Mouse (Mus musculus) erythroblast, adult 5-6 weeks (primary cell): ENCODE measurements around the gene Rab21. TPM values are rescaled to one million over a fixed set of nuclear protein-coding genes. Genes with fewer than 3 reads are reported as not detected.

Experiments used
- ATAC-seq: replicated peaks from 2 replicates; pipeline ENCODE4 v1.8.0; 2016; ENCODE audit warnings: moderate number of reproducible peaks, mild to moderate bottlenecking, moderate TSS enrichment, inconsistent platforms; ENCODE audit not compliant: poor library complexity, low FRiP score, severe bottlenecking
- total RNA-seq, 2 experiments: library from RNA; stranded (forward) in 1 of 2; stranded (reverse) in 1 of 2; fragments of 150-400 nt in 1 of 2; fragments of 200-764, 138-1000 nt in 1 of 2; gene quantifications; 2 replicates each; pipeline versions ENCODE4 v1.2.3 to v1.2.4; 2015 to 2017; ENCODE audit warnings: low replicate concordance in 2 of 2

The Rab21 gene
- total RNA-seq (2015; ENCODE audit: low replicate concordance) (28.2 and 38.2 TPM in 2 replicates), total RNA-seq (2017; ENCODE audit: low replicate concordance) (18.9 and 31.2 TPM in 2 replicates)

DNA sequence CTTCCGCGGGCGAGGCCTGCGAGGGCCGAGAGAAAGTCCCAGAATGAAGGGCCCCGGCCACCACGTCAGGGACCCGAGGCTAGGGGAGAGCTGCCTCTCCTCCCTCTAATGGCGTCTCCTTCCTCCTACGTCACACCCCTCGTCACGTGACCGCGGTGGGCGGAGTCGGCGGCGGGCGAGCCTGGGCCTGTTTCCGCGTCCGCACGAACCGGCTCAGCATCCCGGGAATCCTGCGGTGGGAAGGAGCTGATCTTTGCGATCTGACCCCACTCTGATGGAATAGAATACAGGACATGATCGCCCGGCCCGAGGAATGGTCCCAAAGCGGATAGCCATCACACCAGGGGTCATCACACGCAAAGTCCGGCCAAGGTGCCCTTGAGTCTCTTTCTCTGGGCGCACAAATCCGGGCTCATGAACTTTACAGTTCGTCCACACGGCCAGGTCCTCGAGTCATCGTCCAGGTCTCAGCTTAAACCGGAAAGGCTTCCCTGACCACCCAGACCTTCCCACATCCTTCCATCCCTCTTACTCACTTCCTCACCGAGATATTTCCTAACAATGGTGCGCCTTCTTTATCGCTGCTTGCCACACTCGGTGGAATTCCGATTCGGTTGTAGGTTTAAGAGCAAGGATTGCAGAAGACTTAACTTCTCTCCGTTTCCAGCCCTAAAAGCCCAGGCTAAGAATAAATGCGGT lies at the start of gene Rab21:
TSS of gene Rab21 (minus strand) at position 122 of the 699 bp plus-strand sequence.
- ATAC-seq = peak; percentile 92

DNA sequence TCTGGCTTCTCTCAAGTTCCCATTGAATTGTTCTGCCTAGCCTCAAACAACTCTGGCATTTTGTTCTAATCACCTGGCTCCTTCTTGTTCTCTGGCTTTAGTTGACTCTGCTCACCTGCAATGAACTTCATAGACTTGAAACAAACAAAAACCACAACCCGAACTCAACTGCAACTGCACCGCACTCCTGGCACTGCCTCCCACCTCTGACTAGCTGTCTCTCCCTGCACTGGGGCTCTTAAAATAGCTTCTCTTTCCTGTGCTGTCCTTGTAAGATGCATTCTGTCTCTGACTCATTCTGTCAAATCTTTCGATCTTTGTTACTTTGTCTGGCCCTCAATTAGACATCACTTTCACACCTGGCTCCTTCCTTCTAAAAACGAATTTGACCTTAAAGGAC lies 47.8 kb upstream of the Rab21 start:
- 0 out of 2 replicates have a peak, but pooled peaks have one; percentile 7 for ATAC-seq

DNA sequence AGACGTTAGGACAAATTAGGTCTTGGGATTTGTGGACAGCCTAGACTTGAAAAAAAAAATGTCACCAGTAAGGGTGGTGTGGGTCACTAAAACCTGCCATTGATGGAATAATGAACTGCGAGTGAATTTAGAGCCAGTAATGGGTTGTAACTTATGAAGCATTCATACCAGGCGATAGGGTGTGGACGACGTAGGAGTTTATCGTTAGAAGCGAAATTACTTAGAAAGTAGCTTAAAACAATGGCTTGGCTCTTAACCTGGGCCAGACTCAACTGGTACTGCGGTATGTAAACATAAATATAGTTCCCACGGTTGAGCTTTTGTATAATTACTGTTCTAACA lies 47.2 kb upstream of the Rab21 start:
- ATAC-seq = peak; percentile 65

DNA sequence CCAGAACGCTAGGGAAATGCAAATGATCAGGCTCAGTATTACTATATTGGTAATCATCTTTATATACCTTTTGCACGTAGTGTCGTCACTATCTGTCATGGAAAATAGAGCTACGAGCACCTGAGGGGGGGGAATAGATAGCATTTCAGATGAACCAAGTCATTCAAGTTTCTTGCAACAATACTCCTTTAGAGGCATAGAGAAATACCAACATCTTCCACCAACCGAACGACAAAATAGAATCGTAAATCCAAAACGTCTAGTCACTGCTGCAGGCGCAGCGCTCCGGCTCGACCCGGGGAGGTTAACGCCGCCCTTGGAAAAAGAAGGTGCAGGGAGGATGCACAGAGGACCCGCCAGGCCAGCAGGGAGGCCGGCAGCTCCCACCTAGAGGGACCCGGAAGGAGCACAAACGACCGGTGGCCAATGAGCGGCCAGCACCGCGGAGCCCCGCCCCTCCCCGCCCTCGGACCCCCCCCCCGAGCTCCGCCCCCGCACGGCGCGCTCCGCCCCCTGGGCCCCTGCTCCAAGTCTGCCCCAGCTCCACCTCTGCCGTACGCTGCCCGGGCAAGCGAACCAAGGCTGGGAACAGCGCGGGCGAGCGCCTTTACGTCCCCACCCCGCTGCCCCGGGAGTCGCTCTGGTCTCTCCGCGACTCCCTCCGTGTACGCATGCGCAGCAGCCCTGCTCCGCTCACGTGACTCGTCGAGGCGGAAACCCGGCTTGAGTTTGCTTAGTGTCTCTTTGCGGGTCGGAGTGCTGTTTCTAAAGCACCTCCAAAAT lies 46.6 kb upstream of the Rab21 start, which contains the start of gene Tmem19:
TSS of gene Tmem19 (minus strand) at position 662 of the 783 bp plus-strand sequence.
- peak; percentile 91 for ATAC-seq

DNA sequence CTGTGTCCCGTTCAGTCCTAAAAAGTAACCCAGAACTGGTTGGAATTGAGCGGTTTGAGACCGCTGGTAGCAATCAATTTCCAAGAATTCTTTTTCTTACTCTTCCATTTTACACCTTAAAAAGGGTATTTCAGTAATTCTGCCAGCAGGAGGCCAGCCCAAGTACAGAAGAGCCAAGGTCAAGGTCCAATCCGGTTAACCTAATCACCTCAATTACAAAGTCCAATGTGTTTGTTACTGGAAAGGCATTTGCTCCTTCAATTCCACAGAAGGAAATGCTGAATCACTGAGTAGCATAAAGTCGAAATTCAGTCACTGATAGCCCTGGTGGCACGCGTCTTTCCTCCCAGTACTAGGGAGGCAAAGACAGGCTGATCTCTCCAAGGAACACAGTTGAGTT lies 43.7 kb upstream of the Rab21 start:
- ATAC-seq = no peak

DNA sequence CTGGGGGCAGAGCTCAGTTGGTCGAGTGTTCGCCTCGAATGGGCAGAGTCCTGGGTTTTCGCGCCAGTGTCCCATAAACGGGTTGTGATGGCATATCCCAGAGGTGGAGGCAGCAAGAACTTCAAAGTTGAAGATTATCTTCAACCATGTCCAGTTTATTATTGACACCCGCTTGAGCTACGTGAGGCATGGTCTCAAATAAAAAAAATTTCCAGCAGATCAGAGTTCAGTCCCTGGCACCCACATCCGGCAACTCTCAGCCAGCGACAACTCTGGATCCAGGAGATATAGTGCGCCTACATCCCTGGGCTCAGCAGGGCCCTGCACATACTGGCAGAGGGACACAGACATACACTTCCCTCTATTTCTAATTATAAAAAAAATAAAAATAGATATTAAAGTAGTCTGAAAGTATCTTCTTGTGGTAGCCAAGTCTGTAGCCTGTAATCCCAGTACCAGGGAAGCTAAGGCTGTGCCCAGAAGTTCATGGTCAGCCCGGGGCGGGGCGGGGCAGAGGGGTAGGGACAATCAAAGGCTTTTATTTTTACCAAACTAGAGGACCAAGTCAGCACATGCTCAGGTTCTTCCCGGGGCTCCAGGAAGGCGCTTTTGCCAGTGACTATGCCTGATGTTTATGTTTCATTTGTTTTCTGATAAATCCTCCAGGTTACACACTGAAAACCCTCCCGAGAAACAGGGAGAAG lies 43.0 kb upstream of the Rab21 start:
- ATAC-seq = no peak

DNA sequence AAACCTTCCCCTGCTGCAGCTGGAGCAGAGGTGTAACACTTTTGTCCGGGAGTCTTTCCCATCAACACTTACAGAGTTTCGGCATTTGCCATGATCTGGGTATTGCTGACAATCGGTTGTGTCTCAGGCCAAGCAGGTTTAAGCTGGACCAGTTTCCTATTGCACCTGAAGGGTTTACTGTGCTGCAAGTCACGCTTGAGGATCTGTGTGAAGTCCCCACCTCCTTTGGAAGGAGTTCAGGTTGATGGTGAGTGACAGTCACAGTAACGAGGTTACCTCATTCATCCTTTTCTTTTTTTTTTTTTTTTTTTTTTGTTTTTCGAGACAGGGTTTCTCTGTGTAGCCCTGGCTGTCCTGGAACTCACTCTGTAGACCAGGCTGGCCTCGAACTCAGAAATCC lies 40.7 kb upstream of the Rab21 start:
- no peak for ATAC-seq

DNA sequence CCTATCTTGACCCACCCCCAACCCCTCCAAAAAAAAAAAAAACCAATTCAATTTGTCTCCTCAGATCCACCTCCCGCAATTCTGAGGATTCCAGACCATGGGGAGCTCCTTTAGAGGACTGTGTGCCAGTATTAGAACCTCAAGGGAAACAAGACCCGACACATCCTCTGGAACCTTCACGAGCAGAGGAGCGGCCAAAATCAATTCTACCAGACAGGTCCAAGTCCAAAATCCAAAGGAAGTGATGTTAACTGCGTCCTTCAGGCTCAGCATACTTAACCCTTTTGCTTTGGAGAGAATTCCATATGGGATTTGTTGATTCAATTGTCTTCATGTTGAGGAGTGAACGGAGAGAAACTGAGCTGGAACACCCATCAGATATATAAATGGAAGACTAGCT lies 39.6 kb upstream of the Rab21 start:
- ATAC-seq = no peak

DNA sequence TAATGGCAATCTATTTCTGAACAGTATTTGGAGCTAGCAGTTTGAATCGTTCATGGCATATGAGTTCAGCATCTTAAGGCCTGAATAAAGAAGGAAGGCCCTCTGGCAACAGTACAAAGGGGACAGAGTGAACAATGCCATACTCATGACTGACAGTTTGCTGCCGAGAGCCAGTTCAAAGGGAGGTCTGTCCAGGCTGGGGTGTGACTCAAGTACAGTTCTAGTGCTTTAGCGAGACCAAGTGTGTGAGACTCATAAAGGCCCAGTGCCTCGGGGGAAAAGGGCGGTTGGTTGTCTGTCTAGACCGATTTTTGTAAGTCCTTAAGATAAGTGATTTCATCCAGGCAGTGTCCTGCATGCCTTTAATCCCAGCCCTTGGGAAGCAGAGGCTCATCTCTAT lies 39.2 kb upstream of the Rab21 start:
- ATAC-seq = no peak

DNA sequence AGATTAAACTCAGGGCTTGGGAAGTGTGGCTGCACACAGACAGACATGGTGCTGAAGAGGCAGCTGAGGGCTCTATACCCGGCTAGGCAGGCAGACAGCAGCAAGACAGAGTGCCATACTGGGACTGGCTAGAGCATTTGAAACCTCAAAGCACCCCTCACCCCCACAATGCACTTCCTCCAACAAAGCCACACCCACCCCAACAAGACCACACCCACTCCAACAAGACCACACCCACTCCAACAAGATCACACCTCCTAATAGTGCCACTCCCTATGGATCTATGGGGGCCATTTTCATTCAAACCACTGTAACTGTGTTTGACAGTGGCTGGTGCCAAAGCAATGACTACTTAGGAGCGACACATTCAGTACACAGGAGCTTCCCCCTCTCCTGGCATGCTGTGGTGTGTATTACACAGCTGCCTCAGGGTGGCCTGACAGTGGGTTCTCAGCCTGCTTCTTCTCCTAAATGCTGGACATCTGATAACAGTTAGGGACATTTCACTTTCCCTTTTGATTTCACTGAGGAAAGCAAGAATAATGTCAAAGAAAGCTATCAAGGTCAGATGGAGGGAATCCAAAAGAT lies 35.5 kb upstream of the Rab21 start:
- ATAC-seq = no peak

DNA sequence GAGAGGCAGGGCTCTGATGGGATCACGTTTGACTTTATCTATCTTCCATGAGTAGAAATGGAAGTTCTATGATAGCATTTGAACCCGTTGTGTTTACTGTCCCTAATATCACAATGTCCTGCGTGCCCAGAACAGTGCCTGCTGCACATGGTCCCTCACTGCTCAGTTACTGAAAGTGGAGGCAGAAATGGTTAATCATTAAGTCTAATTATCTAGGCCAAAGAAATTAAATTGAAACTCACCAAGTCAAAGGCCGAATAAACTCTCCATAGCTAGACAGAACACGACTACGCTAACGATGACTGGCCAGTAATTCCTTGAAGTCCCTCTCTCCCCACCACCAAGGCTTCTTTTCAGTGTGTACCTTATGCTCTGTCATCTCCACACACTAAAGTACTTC lies 34.1 kb upstream of the Rab21 start:
- ATAC-seq = no peak

DNA sequence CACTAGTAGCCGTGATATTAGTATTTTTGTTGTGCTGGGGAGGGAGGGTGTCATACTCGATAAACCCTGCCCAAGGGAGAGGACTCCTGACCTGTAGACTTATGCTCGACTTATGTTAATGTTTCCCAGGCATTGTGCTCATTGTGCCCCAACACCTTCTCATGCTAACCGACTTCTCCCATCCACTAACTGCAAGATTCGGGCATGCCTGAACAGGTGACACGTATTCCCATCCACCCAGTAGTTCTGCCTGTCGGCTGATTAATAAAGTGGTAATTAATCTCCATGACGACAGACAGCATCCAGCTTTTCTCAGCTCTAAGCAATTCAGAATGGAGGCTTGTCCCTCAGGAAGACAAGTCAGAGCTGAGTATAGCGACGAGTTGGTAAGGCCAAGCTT lies 33.6 kb upstream of the Rab21 start:
- ATAC-seq = no peak

DNA sequence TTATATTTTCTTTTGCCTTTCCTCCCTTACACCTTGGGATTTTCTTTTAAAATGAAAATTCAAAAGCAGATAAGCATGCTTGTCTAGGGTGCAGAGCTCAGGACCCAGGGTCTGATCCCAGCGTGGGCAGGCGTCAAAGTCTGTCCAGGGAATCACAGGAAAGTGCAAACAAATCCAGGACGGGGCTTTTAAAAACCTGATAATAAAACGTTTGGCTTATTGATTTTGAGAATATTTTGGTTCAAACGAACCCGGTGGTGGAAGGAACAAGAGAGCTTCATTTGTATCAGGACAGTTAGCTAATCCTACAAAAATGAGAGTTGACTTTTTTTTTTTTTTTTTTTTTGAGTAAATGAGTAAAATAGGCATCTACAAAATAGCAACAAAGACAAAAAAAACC lies 32.7 kb upstream of the Rab21 start:
- no peak for ATAC-seq

DNA sequence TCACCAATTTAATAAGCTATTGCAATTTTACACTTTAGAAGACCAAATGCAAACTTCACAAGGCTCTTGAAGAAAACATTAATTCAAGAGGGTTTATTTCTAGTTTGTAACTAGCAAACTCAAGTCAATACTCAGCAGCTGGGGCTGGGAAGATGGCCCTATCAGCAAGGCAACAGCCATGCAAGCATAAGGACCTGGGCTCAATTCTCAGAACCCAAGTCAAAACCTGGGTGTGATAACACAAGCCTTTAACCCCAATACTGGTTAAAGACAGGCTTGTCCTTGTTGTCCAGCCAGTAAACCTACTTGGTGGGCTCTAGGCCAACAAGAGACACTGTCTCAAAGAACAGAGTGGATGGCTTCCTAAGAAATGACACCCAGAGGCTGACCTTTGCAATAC lies 31.1 kb upstream of the Rab21 start:
- ATAC-seq = no peak

DNA sequence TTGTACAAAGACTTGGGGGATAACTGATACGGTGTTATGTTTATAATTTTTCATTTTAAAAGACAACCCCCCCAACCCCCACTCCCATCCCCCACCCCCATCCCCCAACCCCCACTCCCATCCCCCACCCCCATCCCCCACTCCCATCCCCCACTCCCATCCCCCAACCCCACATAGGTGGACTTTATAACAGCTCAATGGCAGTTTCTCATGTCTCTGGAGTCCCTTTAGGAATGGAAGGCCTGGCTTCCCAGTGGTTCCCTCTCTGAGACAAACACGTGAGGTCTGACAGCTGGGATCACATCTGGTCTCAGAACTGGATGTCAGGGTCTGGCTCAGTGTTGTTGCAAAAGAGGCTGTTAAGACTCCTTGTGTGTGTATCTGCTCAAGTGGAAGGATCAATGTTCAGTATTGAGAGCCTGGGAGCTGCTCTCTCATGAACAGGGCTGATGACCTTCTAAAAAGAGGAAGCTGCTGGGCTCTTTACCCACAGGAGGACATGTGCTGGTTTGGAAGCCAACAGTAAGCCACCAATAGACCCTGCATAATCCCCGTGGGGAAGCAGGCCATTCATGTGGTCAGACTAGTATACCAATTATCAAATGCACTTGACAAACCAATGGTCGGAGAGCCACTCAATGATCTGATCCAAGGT lies 27.5 kb upstream of the Rab21 start:
- ATAC-seq = no peak

DNA sequence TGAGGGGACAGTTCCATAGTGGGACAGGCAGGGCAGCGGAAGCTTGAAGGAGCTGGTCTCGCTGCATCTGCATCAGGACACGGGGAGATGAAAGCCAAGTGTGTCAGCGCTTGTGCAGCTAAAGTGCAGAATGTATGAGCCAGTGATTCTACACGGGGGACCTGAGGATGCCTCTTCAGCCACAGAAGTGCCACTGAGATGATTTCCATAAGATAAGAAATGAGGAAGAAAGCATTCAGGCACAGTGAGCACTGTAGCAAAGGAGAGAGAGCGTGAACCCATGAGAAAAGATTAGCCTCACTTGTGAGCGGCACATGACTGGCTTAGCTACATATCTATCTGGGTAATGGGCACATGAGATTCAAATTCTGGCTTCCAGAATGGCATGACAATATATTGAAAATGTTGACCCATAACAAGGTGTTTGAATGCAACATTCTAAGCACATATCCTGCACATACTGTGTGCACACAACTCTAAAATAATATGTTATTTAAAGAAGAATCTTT lies 24.5 kb upstream of the Rab21 start:
- no peak for ATAC-seq

DNA sequence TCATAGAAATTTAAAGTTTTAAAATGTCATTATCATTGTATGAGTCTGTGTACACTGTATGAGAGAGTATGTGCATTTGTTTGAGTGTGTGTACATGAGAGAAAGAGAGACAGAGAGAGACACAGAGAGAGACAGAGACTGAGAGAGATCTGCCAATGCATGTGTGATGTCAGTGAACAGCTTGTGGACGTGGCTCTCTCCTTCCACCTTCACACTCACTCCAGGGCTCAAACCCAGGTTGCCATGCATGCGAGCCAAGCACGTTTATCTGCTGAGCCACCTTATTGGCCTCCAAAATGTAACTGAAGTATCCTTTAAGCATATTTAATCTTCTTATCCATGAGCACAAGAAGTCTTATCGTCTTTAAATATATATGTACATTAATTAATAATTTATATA lies 21.5 kb upstream of the Rab21 start:
- no peak for ATAC-seq

DNA sequence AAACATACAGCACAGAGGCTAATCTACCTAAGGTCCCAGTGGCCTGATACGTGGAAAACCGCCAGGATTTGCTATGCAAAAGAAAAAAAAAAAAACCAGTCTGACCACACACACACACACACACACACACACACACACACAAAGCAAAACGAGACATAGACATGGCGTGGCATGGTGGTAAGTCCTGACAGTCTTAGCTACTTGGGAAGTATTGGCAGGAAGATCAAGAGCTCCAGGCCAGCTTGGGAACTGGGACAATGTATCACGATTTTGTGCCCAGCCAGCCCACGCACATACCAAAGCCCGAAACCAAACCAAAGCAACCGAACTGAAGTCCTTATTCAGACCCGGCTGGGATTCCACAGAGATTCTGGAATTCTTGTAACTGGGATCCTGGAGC lies 18.1 kb upstream of the Rab21 start:
- no peak for ATAC-seq

DNA sequence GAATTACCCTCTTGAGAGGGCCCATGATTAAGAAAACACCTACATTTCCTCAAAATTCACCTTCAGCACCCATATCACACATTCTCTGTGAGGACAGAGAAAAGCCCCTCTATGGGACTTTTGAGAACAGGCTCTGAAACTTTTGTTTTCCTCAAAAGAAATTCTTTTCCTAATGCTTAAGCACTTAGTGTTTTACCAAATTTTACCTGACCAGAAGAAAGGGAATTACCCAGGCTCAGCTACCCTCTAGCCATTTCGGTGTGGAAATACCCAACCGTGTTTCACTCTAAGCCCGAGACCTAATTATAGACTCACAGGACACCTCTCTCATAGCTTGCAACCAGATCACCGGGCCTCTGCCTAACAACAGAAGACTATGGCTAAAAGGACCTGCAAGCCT lies 17.6 kb upstream of the Rab21 start:
- no peak for ATAC-seq
